Mouse (Mus musculus): Measurements from ENCODE around the gene Gpr156. TPM values are rescaled to one million over a fixed set of nuclear protein-coding genes. Genes with fewer than 3 reads are reported as not detected.

Gpr156 gene
- polyA plus RNA-seq, 1 experiment: 0.75 TPM

DNA sequence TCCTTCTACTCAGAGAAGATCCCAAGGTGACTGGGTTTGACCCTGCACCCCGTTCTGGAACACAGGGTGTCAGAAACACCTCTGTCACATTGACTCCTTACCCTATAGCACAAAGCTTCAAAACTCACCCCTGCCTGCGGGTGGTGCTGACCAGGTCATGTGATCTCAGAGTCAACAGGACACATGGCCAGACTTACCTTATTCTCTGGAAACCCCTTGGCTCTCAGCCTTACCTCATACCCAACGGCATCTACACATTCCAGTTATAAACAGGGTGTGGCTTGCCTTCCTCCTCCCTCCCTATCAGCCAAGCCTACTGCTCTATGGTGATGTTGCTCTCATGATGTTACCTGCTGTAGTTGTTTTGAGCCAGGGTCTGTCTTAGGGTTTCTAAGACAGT is 73.5 kb downstream of the Gpr156 start:
- Histone ChIP-seq H3K4me3 (ENCODE audit: insufficient read depth, low read length) (no peak overlapping the region), H3K4me1 (ENCODE audit: control insufficient read depth, insufficient read depth, low read length) (peaks cover 9% of the 10 kb centered on the region), H3K27ac (ENCODE audit: insufficient read depth, low read length) (no peak overlapping the region)
- no peak for TF ChIP-seq CTCF (IDR thresholded peaks at IDR 0.05; ENCODE audit: extremely low read depth, insufficient read depth, low read length)

DNA sequence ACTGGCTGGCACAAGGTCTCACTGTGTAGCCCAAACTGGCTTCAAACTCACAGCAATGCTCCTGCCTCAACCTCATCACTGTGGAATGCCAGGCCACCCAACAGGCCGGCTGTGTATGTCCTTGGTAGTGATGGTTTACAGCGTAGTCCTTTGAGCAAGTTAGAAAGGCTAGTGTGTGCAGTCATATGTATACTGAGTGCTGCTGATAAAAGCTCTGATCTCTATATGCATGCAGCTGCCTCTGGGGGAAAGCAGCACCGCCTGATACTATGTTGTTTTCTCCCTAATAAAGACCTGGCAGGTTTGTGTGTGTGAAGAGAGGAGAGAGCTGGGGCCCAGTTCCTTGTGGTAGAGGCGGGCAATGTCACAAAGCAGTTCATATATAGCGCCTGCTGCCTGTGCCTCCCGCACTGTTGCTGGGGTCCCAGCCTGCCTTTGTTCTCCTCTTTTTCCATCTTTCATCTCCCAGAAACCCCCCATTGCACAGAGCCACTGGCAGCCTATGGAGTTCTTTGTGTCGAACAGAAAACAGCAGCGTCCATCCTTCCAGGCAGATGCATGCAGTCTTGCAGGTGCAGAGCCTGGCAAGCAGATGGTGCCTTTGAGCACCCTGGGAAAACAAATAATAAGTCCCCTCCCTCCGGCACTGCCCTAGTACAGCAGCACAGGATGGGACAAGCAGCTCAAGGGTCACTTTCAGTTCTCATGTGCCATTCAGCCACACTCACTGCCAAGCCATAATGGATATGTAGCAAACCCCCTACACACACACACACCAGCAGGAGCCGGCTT is 74.5 kb downstream of the Gpr156 start:
- H3K4me1 ChIP-seq (ENCODE audit: control insufficient read depth, insufficient read depth, low read length): peaks cover 9% of the 10 kb centered on the region
- H3K4me3 ChIP-seq (ENCODE audit: insufficient read depth, low read length): no peak overlapping the region
- H3K27ac ChIP-seq (ENCODE audit: insufficient read depth, low read length): no peak overlapping the region
- TF ChIP-seq CTCF (IDR thresholded peaks at IDR 0.05; ENCODE audit: extremely low read depth, insufficient read depth, low read length): peak; percentile 26; the same call in 1 of the 2 replicates
- no peak for TF ChIP-seq POLR2A (IDR thresholded peaks at IDR 0.05; ENCODE audit: extremely low read depth, insufficient read depth, low read length)

DNA sequence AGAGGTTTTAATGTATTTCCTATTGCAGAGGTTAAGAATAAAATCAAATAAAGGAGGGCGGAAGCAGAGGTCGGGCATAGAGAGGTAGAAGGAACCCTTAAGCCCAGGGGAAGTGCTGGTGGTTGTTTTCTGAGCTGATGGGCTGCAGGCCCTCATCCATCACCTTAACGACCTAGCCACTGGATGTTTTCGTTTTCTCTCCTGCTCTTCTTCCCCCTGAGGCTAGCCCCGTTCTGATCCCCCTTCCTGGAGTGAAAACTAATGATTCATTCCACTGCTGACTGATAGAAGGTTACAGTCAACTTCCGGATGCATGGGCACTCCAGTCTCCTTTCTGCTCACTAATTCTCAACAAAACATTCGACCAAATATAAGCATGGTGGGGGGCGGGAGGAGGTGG is 76.5 kb downstream of the Gpr156 start:
- TF ChIP-seq POLR2A (IDR thresholded peaks at IDR 0.05; ENCODE audit: extremely low read depth, insufficient read depth, low read length) (no peak), CTCF (IDR thresholded peaks at IDR 0.05; ENCODE audit: extremely low read depth, insufficient read depth, low read length) (no peak)
- Histone ChIP-seq H3K27ac (ENCODE audit: insufficient read depth, low read length) (no peak overlapping the region), H3K4me3 (ENCODE audit: insufficient read depth, low read length) (no peak overlapping the region), H3K4me1 (ENCODE audit: control insufficient read depth, insufficient read depth, low read length) (peaks cover 5% of the 10 kb centered on the region; the same call in 1 of the 2 replicates)

DNA sequence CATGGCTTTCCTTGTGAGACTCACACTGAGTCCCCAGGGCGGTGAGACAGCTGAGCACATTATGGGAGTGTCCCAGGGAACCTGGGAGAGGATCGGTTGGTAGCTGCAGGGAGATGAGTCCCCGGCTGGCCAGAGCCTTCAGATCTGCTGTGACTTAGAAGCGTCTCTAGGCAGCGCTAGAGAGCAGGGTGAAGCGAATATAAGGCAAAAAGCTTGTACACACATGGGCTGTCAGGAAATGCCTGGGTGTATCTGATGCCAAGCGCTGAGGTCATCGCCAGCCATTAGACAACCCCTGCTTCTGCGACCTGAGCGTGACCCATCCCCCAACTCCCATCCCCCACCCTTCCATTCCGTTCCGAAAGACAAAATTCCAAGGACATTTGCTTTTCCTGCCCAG is 78.4 kb downstream of the Gpr156 start:
- Histone ChIP-seq H3K27ac (ENCODE audit: insufficient read depth, low read length) (no peak overlapping the region), H3K4me1 (ENCODE audit: control insufficient read depth, insufficient read depth, low read length) (no peaks in the 10 kb centered on the region), H3K4me3 (ENCODE audit: insufficient read depth, low read length) (no peak overlapping the region)
- TF ChIP-seq POLR2A (IDR thresholded peaks at IDR 0.05; ENCODE audit: extremely low read depth, insufficient read depth, low read length) (no peak), CTCF (IDR thresholded peaks at IDR 0.05; ENCODE audit: extremely low read depth, insufficient read depth, low read length) (peak; percentile 79)

DNA sequence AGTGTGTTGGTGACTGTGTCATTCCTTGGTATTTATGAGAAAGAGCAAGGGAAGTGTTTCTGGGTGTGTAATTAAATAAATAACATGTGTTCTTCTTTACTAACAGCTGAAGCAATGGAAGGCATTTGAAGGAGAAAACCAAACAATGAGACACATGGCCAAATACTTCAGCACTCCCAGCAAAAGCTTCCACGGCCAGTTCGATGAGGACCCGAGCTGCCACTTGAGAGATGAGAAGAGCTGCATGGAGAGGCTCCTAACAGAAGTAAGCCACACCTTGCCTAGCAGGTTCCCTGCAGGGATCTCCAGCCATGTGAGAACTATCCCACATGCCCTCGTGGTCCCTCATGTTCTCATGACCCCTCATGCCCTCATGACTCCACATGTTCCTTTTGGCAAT is 81.5 kb downstream of the Gpr156 start:
- no peak for TF ChIP-seq CTCF (IDR thresholded peaks at IDR 0.05; ENCODE audit: extremely low read depth, insufficient read depth, low read length)
- Histone ChIP-seq H3K4me1 (ENCODE audit: control insufficient read depth, insufficient read depth, low read length) (0 out of 2 replicates have a peak, but pooled peaks cover 1% of the 10 kb centered on the region), H3K27ac (ENCODE audit: insufficient read depth, low read length) (no peak overlapping the region), H3K4me3 (ENCODE audit: insufficient read depth, low read length) (no peak overlapping the region)

DNA sequence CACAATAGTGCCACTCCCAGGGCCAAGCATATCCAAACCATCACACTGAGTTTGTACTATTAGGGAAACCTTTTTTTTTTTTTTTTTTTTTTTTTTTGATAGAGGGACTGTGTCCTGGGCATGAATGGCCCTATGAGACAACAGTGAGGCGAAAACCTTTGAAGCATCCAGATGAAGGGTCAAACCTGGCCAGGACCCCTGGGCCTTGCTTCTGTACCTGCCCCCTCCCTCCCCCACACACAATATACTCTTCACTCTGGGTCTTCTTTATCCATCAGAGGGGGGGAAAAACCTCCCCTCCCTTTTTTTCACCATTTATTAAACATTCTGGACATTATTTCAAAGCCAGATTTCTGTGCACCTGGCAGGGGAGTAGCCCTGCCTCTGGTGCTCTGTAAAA is 83.5 kb downstream of the Gpr156 start:
- Histone ChIP-seq H3K4me3 (ENCODE audit: insufficient read depth, low read length) (no peak overlapping the region), H3K27ac (ENCODE audit: insufficient read depth, low read length) (no peak overlapping the region), H3K4me1 (ENCODE audit: control insufficient read depth, insufficient read depth, low read length) (0 out of 2 replicates have a peak, but pooled peaks cover 1% of the 10 kb centered on the region)
- TF ChIP-seq POLR2A (IDR thresholded peaks at IDR 0.05; ENCODE audit: extremely low read depth, insufficient read depth, low read length) (no peak), CTCF (IDR thresholded peaks at IDR 0.05; ENCODE audit: extremely low read depth, insufficient read depth, low read length) (no peak)

DNA sequence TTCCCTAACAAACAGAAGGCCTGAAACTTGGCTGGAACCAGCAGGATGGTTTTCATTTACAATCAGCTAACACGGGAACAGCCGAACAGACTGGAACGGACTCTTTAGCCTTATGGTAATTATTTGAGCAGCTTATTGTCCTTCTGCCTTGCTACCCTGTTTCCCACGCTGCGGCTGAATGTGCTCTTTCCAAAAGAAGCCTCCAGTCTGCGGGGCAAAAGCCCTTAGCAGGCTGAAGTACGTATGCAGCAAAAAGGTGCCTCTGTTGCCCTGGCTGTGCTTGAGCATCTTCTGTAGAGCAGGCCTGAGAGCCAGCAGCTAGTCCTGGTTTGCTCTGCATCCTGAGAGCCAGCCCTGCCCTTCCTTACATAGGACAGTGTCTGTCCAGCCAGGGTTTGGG is 83.9 kb downstream of the Gpr156 start:
- TF ChIP-seq POLR2A (IDR thresholded peaks at IDR 0.05; ENCODE audit: extremely low read depth, insufficient read depth, low read length): no peak
- TF ChIP-seq CTCF (IDR thresholded peaks at IDR 0.05; ENCODE audit: extremely low read depth, insufficient read depth, low read length): no peak
- H3K27ac ChIP-seq (ENCODE audit: insufficient read depth, low read length): no peak overlapping the region
- 0 out of 2 replicates have a peak, but pooled peaks cover 1% of the 10 kb centered on the region for H3K4me1 ChIP-seq (ENCODE audit: control insufficient read depth, insufficient read depth, low read length)
- no peak overlapping the region for H3K4me3 ChIP-seq (ENCODE audit: insufficient read depth, low read length)

DNA sequence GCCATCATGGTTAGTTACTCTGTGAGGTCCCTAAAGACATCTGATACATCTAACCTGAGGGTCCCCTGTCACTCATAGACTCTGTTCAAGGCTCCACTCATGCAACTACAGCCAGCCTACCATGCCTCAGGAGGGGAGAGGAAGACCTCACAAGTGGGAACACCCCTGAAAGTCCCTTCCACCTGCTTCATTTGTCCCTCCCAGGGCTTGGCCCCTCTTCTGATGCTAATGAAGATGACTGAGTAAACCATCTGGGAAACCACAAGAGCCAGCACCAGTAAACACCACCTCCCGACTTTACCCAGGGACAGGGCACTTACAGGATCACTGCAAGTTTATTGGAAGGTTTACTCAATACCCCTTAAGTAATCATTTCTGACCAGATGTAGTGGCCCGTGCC is 85.5 kb downstream of the Gpr156 start:
- Histone ChIP-seq H3K4me3 (ENCODE audit: insufficient read depth, low read length) (no peak overlapping the region), H3K4me1 (ENCODE audit: control insufficient read depth, insufficient read depth, low read length) (0 out of 2 replicates have a peak, but pooled peaks cover 1% of the 10 kb centered on the region), H3K27ac (ENCODE audit: insufficient read depth, low read length) (no peak overlapping the region)
- no peak for TF ChIP-seq CTCF (IDR thresholded peaks at IDR 0.05; ENCODE audit: extremely low read depth, insufficient read depth, low read length)
- TF ChIP-seq POLR2A (IDR thresholded peaks at IDR 0.05; ENCODE audit: extremely low read depth, insufficient read depth, low read length): no peak

DNA sequence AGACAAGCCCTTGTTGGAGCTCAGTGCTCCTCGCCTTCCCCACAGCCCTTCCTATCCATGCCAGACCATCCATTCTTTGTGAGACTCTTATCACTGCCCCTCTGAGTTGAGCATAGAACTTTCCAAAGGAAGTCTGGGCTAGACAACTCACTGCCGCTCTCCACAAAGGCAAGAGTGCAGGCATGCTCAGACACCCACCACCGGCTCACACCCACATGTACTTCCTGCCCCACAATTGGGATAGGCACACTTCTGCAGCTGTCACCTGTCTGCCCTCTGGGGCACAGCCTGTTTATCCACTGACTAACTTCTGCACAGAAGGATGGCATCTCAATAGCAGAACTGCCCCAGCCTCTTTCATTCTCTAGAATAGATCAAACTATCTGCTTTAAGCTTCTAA is 86.2 kb downstream of the Gpr156 start:
- H3K4me3 ChIP-seq (ENCODE audit: insufficient read depth, low read length): no peak overlapping the region
- TF ChIP-seq POLR2A (IDR thresholded peaks at IDR 0.05; ENCODE audit: extremely low read depth, insufficient read depth, low read length) (no peak), CTCF (IDR thresholded peaks at IDR 0.05; ENCODE audit: extremely low read depth, insufficient read depth, low read length) (no peak)
- H3K4me1 ChIP-seq (ENCODE audit: control insufficient read depth, insufficient read depth, low read length): 0 out of 2 replicates have a peak, but pooled peaks cover 1% of the 10 kb centered on the region
- no peak overlapping the region for H3K27ac ChIP-seq (ENCODE audit: insufficient read depth, low read length)

DNA sequence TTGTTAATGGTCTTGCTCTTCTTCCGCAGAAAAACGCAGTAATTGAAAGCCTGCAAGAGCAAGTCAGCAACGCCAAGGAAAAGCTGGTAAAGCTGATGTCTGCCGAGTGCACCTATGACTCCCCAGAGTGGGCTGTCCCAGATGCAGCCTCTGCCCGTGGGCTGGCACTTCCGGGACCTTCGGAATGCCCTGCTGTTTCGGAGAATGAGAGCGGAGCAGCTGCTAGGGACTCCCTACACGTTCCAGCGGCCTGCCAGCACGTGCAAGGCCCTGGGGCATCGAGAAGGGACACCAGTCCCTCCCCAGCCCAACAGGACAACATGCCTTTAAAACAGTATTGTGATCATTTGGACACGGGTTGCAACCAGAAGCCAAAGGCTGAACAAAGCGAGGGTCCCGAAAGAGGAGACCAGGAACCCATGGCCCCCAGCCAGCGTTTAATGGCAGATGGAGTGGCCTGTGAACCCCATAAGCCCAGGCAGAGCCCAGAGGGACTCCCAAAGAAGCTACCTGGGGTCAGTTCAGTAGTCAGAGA is 88.3 kb downstream of the Gpr156 start:
- H3K4me3 ChIP-seq (ENCODE audit: insufficient read depth, low read length): no peak overlapping the region
- TF ChIP-seq POLR2A (IDR thresholded peaks at IDR 0.05; ENCODE audit: extremely low read depth, insufficient read depth, low read length) (no peak), CTCF (IDR thresholded peaks at IDR 0.05; ENCODE audit: extremely low read depth, insufficient read depth, low read length) (no peak)
- H3K4me1 ChIP-seq (ENCODE audit: control insufficient read depth, insufficient read depth, low read length): 0 out of 2 replicates have a peak, but pooled peaks cover 1% of the 10 kb centered on the region
- H3K27ac ChIP-seq (ENCODE audit: insufficient read depth, low read length): no peak overlapping the region
